Mouse (Mus musculus) E14TG2a.4 (cell line): Measurements from ENCODE around the gene Olfr1085.

ENCODE experiments used
- CTCF ChIP-seq: conservative IDR thresholded peaks from 2 replicates; pipeline ENCODE4 v1.5.1; 2014; ENCODE audit warnings: low read length
- NANOG ChIP-seq: IDR thresholded peaks from 2 replicates; pipeline ENCODE4 v1.6.1; 2014; ENCODE audit warnings: borderline replicate concordance, low read length, mixed read lengths

DNA sequence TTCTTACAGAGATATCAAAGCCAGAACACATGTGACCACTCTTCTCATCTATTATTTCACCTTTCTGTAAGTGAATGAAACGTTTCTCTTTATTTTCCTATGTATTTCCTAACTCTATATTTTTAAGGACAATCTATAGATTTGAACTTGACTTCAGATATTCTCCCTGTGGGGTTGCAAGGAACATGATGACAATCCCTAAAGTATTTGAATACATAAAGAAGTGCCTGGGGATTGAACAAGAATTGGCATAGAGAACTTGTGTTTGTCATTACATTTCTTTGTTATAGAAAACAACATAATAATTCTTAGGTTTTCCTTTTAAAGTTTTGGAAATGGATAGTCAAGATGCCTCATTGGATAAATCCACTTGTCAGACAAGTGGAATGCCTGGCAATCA lies at the start of gene Olfr1085:
- no peak for TF ChIP-seq CTCF
- no peak for TF ChIP-seq NANOG
